Mouse (Mus musculus) limb, embryonic 12.5 days (tissue): ENCODE results near the gene Kcnq1. TPM values are rescaled to one million over a fixed set of nuclear protein-coding genes. Genes with fewer than 3 reads are reported as not detected.
A peak's percentile ranks its signal among the peaks of the same experiment; 100 is the strongest.

ENCODE experiments used
- ATAC-seq: fragments of 200-750 bp; cut with Nextera tagmentation; 2 replicates; pipeline ENCODE4 v1.8.0; 2017; ENCODE audit warnings: low read depth, moderate TSS enrichment; ENCODE audit not compliant: insufficient number of reproducible peaks, insufficient read depth, low FRiP score, low TSS enrichment
- H3K27ac ChIP-seq: fragments of 300-500 bp; sonication (generic); 2 replicates; pipeline ENCODE4 v1.5.1; 2016; ENCODE audit warnings: mild to moderate bottlenecking, moderate library complexity
- H3K27me3 ChIP-seq: fragments of 300-500 bp; sonication (generic); 2 replicates; pipeline ENCODE4 v1.6.1; 2016; ENCODE audit warnings: mild to moderate bottlenecking, moderate library complexity
- H3K36me3 ChIP-seq: fragments of 300-500 bp; sonication (generic); 2 replicates; pipeline ENCODE4 v1.6.1; 2016; ENCODE audit warnings: mild to moderate bottlenecking, moderate library complexity
- H3K4me1 ChIP-seq: fragments of 300-500 bp; sonication (generic); replicated peaks from 2 replicates; pipeline ENCODE4 v1.6.1; 2016
- H3K4me2 ChIP-seq: fragments of 300-500 bp; sonication (generic); 2 replicates; pipeline ENCODE4 v1.6.1; 2016; ENCODE audit warnings: mild to moderate bottlenecking, moderate library complexity
- H3K4me3 ChIP-seq: fragments of 300-500 bp; sonication (generic); replicated peaks from 2 replicates; pipeline ENCODE4 v1.5.1; 2016; ENCODE audit warnings: mild to moderate bottlenecking
- H3K9ac ChIP-seq: fragments of 300-500 bp; sonication (generic); replicated peaks from 2 replicates; pipeline ENCODE4 v1.6.1; 2016; ENCODE audit warnings: mild to moderate bottlenecking, moderate library complexity
- H3K9me3 ChIP-seq: fragments of 300-500 bp; sonication (generic); 2 replicates; pipeline ENCODE4 v1.6.1; 2016; ENCODE audit warnings: mild to moderate bottlenecking, moderate library complexity
- whole genome bisulfite sequencing: fragments of 180-500 bp; shearing (Covaris S2); methylation state at CpG from one replicate; pipeline ENCODE4 v1.1.7; 2016; 5-methylcytosine and 5-hydroxymethylcytosine counted together
- polyA plus RNA-seq: library from polyadenylated mRNA; unstranded; fragments of >200 nt; fragmentation: Nextera tagmentation; extraction: Ambion mirVana; gene quantifications from 2 replicates; pipeline ENCODE4 v1.2.1, GENCODE M21; 2016

The Kcnq1 gene
- polyA plus RNA-seq, 1 experiment from 2014 or later, result 0.94 TPM

- WGBS, result 78% methylated on average over 12 of the region's 12 CpGs
- no peak overlapping the region for H3K4me3 ChIP-seq
- ATAC-seq, result no peak
Observed at GRCm38 (mm10) chr7:143390277-143390948, 284.3 kb downstream of the Kcnq1 start.

GRCm38 (mm10) chr7:143395113-143395563 lies 289.0 kb downstream of the Kcnq1 start:
- Histone ChIP-seq H3K4me2 (no peak overlapping the region), H3K36me3 (no peaks in the 10 kb centered on the region), H3K4me3 (no peak overlapping the region), H3K9ac (no peak overlapping the region), H3K4me1 (peaks cover 12% of the 10 kb centered on the region), H3K27me3 (no peaks in the 10 kb centered on the region), H3K27ac (no peak overlapping the region), H3K9me3 (no peaks in the 10 kb centered on the region)
- ATAC-seq, result no peak
- WGBS, result 56% methylated on average over 9 of the region's 9 CpGs

More at GRCm38 (mm10) chr7:143390277-143390948, 284.3 kb downstream of the Kcnq1 start:
- peaks cover 31% of the 10 kb centered on the region for H3K4me1 ChIP-seq
- no peak overlapping the region for H3K4me2 ChIP-seq
- no peaks in the 10 kb centered on the region for H3K27me3 ChIP-seq
- peak overlapping the region; percentile 87 for H3K27ac ChIP-seq
- no peak overlapping the region for H3K9ac ChIP-seq
- no peaks in the 10 kb centered on the region for H3K9me3 ChIP-seq
- no peaks in the 10 kb centered on the region for H3K36me3 ChIP-seq

- H3K4me2 ChIP-seq, result no peak overlapping the region
- 81% methylated on average over 10 of the region's 10 CpGs for whole genome bisulfite sequencing
- no peak for ATAC-seq
- no peak overlapping the region for H3K27ac ChIP-seq
- no peak overlapping the region for H3K4me3 ChIP-seq
- H3K27me3 ChIP-seq, result no peaks in the 10 kb centered on the region
- H3K9me3 ChIP-seq, result no peaks in the 10 kb centered on the region
- no peak overlapping the region for H3K9ac ChIP-seq
- H3K36me3 ChIP-seq, result no peaks in the 10 kb centered on the region
- H3K4me1 ChIP-seq, result peaks cover 34% of the 10 kb centered on the region
Observed at GRCm38 (mm10) chr7:143399756-143400155, 293.6 kb downstream of the Kcnq1 start.

DNA sequence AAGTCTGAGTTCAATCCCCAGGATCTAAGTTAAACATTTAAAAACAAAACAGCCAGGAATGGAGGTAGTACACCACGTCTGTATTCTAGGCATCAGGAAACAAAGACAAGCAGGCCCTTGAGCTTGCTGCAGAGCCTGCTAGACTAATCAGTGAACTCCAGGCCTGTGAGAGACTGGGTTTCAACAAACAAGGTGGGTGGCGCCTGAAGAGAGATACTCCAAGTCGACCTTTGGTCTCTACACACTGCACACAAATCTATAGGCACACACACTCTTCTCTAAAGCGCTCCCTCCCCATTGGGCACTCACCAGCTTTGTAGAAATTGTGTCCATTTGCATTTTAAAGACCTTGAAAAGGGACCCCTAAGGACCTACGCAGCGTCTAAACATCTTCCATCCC lies 294.4 kb downstream of the Kcnq1 start:
- Histone ChIP-seq H3K9ac (no peak overlapping the region), H3K9me3 (no peaks in the 10 kb centered on the region), H3K4me3 (no peak overlapping the region), H3K27me3 (no peaks in the 10 kb centered on the region), H3K4me2 (no peak overlapping the region), H3K4me1 (peaks cover 27% of the 10 kb centered on the region), H3K36me3 (no peaks in the 10 kb centered on the region), H3K27ac (peak overlapping the region; percentile 62; the same call in 1 of the 2 replicates)
- 55% methylated on average over 6 of the region's 6 CpGs for WGBS
- no peak for ATAC-seq

DNA sequence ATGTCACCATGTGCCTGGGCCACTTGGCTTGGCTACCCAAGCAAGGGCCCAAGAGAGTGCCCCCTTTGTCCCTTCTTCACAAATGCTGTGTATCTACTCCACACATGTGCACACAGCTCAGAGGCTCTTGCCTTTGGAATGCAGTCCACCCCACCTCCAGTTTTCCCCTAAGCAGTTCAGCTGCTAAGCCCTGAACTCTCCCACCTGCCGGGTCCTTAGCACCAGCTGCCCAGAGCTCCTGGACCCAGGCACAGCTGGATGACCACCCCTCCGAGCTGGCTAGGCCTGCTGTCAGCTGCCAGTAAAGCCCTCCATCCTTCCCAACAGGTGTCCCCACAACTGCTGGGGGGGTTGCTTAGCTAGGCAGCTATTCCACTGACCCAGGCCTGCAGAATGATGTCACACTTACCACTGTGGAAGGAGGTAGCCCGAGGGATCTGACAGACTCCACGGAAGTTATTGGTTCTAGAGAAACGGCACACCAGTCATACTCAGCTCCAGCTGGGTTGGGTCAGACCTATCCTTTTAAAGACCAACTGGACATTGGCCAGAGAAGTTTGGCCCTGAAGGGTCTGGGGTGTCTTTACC lies 295.4 kb downstream of the Kcnq1 start:
- no peak overlapping the region for H3K4me3 ChIP-seq
- WGBS, result 52% methylated on average over 5 of the region's 5 CpGs
- peak; percentile 81 for ATAC-seq

DNA sequence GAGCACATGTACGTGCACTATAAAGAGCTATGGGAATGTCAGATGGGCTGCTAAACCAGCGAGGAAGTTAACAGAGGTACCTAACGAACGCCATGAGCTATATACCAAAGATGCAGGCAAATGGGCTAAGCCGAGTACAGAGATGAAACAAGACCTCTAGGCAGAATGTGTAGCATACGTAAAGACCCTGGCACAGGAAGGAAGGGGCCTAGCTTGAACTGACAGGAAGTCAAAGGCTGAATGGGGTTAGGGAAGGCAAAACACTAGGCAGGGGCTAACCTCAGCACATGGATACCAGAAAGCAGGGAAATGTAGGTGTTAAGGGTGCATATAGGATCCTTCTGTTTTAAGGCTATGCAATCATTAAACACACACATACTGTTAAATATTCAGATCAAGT lies 298.1 kb downstream of the Kcnq1 start:
- no peak overlapping the region for H3K9ac ChIP-seq
- no peaks in the 10 kb centered on the region for H3K9me3 ChIP-seq
- no peak overlapping the region for H3K4me2 ChIP-seq
- H3K27ac ChIP-seq, result no peak overlapping the region
- no peak for ATAC-seq
- 44% methylated on average over 6 of the region's 6 CpGs for WGBS
- peaks cover 45% of the 10 kb centered on the region for H3K4me1 ChIP-seq
- H3K27me3 ChIP-seq, result no peaks in the 10 kb centered on the region
- H3K36me3 ChIP-seq, result no peaks in the 10 kb centered on the region
- H3K4me3 ChIP-seq, result no peak overlapping the region

More for the DNA sequence above, 295.4 kb downstream of the Kcnq1 start:
- no peaks in the 10 kb centered on the region for H3K27me3 ChIP-seq
- peak overlapping the region; percentile 62; the same call in 1 of the 2 replicates for H3K27ac ChIP-seq
- no peaks in the 10 kb centered on the region for H3K36me3 ChIP-seq
- H3K4me2 ChIP-seq, result no peak overlapping the region
- no peak overlapping the region for H3K9ac ChIP-seq
- no peaks in the 10 kb centered on the region for H3K9me3 ChIP-seq
- peaks cover 27% of the 10 kb centered on the region for H3K4me1 ChIP-seq

- H3K4me3 ChIP-seq, result no peak overlapping the region
- H3K9ac ChIP-seq, result no peak overlapping the region
- H3K4me1 ChIP-seq, result peaks cover 34% of the 10 kb centered on the region
- no peaks in the 10 kb centered on the region for H3K36me3 ChIP-seq
- H3K9me3 ChIP-seq, result no peaks in the 10 kb centered on the region
- peak; percentile 28; the same call in 1 of the 2 replicates for ATAC-seq
- H3K27me3 ChIP-seq, result no peaks in the 10 kb centered on the region
- 62% methylated on average over 9 of the region's 9 CpGs for WGBS
- H3K4me2 ChIP-seq, result no peak overlapping the region
- peak overlapping the region; percentile 75; the same call in 1 of the 2 replicates for H3K27ac ChIP-seq
Observed at GRCm38 (mm10) chr7:143407931-143408501, 301.9 kb downstream of the Kcnq1 start.

- H3K4me2 ChIP-seq, result no peak overlapping the region
- 37% methylated on average over 13 of the region's 13 CpGs for WGBS
- no peak overlapping the region for H3K4me3 ChIP-seq
- H3K9ac ChIP-seq, result 0 out of 2 replicates have a peak overlapping the region, but pooled peaks have one; percentile 31
- H3K27me3 ChIP-seq, result no peaks in the 10 kb centered on the region
- H3K9me3 ChIP-seq, result no peaks in the 10 kb centered on the region
- no peaks in the 10 kb centered on the region for H3K36me3 ChIP-seq
- ATAC-seq, result peak; percentile 66
- H3K4me1 ChIP-seq, result peaks cover 33% of the 10 kb centered on the region
- H3K27ac ChIP-seq, result peak overlapping the region; percentile 75
Observed at GRCm38 (mm10) chr7:143408615-143409021, 302.5 kb downstream of the Kcnq1 start.

GRCm38 (mm10) chr7:143412606-143413005 lies 306.4 kb downstream of the Kcnq1 start:
- ATAC-seq, result no peak
- peaks cover 52% of the 10 kb centered on the region for H3K4me1 ChIP-seq
- no peaks in the 10 kb centered on the region for H3K27me3 ChIP-seq
- no peak overlapping the region for H3K27ac ChIP-seq
- H3K9me3 ChIP-seq, result no peaks in the 10 kb centered on the region
- no peak overlapping the region for H3K4me3 ChIP-seq
- H3K9ac ChIP-seq, result no peak overlapping the region
- 72% methylated on average over 6 of the region's 6 CpGs for WGBS
- no peaks in the 10 kb centered on the region for H3K36me3 ChIP-seq
- no peak overlapping the region for H3K4me2 ChIP-seq

DNA sequence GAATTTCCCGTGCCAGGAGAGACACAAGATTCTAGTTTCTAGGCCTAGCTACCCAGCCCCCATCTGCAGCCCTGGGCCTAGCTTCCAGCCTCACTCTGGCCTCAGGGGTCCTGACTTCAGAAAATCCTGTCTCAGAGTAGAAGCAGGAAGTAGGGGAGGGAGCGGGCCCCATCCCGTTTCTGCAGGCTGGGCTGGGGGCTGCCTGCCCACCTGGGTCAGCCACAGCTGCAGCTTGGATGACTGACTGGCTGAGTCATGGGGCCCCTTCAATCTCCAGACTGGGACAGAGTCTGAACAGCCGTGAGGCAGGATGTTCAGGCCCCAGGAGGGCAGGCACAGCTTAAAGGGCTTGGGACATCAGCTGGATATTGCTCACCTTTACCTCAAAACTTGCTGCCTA lies 308.9 kb downstream of the Kcnq1 start:
- Histone ChIP-seq H3K36me3 (no peaks in the 10 kb centered on the region), H3K9me3 (no peaks in the 10 kb centered on the region), H3K4me1 (peaks cover 35% of the 10 kb centered on the region), H3K9ac (0 out of 2 replicates have a peak overlapping the region, but pooled peaks have one; percentile 23), H3K27me3 (no peaks in the 10 kb centered on the region), H3K4me3 (no peak overlapping the region), H3K27ac (peak overlapping the region; percentile 71), H3K4me2 (no peak overlapping the region)
- WGBS, result 18% methylated on average over 4 of the region's 4 CpGs
- peak; percentile 71 for ATAC-seq

- peak overlapping the region; percentile 56 for H3K27ac ChIP-seq
- 53% methylated on average over 12 of the region's 12 CpGs for WGBS
Observed at GRCm38 (mm10) chr7:143416406-143416805, 310.2 kb downstream of the Kcnq1 start.

More at GRCm38 (mm10) chr7:143416406-143416805, 310.2 kb downstream of the Kcnq1 start:
- H3K9ac ChIP-seq, result no peak overlapping the region
- peaks cover 35% of the 10 kb centered on the region for H3K4me1 ChIP-seq
- H3K9me3 ChIP-seq, result no peaks in the 10 kb centered on the region
- no peaks in the 10 kb centered on the region for H3K27me3 ChIP-seq
- no peak overlapping the region for H3K4me2 ChIP-seq
- ATAC-seq, result no peak
- H3K4me3 ChIP-seq, result no peak overlapping the region
- no peaks in the 10 kb centered on the region for H3K36me3 ChIP-seq
